8 mouse cellular contexts compared by ENCODE assay signal in genomic region chr7:88544393-88544792, GRCm38 (mm10).
DNase-seq lines count a peak whose midpoint lies in the region; ATAC-seq and TF ChIP-seq lines count a peak whose summit lies in the region.

No protein-coding gene starts in this region.

- 8% methylated on average over 4 of the region's 4 CpGs for WGBS in heart, postnatal 0 days
- 5% methylated on average over 4 of the region's 4 CpGs for WGBS in liver, embryonic 14.5 days (ENCODE audit: insufficient replicate concordance)
- 8% methylated on average over 4 of the region's 4 CpGs for WGBS in neural tube, embryonic 14.5 days

- H3K4me2 ChIP-seq in heart, postnatal 0 days (ENCODE audit: low read depth, low read length) = no peak overlapping the region
- no peak overlapping the region for H3K4me2 ChIP-seq in liver, embryonic 14.5 days (ENCODE audit: low read depth)
- H3K4me2 ChIP-seq in neural tube, embryonic 14.5 days (ENCODE audit: low read depth, low read length) = no peak overlapping the region

- TF ChIP-seq CTCF in Patski (IDR thresholded peaks at IDR 0.05) = peak; percentile 68
- peak; percentile 57 for TF ChIP-seq CTCF in heart, postnatal 0 days (IDR thresholded peaks at IDR 0.05; ENCODE audit: low read depth)
- peak; percentile 40; the same call in 1 of the 2 replicates for TF ChIP-seq CTCF in liver, embryonic 14.5 days (IDR thresholded peaks at IDR 0.05; ENCODE audit: low read depth)

- POLR2A ChIA-PET in Patski (lab: Charles Lee) = no interaction called here

- in situ Hi-C loops in Patski (cut with MboI; ENCODE audit: low pct_unique_long_range_greater_than_20kb) = loop anchor here (10.0 to 25.0 kb wide), 3 partner anchors 200 to 450 kb away; no protein-coding TSS in a partner anchor

- CTCF ChIA-PET in Patski (lab: Charles Lee) = interaction anchor here (0.6 to 1.4 kb wide), 8 partner anchors 8 to 520 kb away, joined by 3 to 5 read pairs (median 3); no protein-coding TSS in a partner anchor

- no peak overlapping the region for H3K9ac ChIP-seq in heart, postnatal 0 days (replicated peaks; ENCODE audit: low read depth, low read length)
- no peak overlapping the region for H3K9ac ChIP-seq in liver, embryonic 14.5 days (replicated peaks)
- H3K9ac ChIP-seq in neural tube, embryonic 14.5 days (replicated peaks; ENCODE audit: low read depth, low read length) = no peak overlapping the region

- peak; percentile 78 for ATAC-seq in Patski
- no peak for ATAC-seq in heart, postnatal 0 days (ENCODE audit: insufficient read depth, low read depth)
- no peak; the same call in 1 of the 2 replicates for ATAC-seq in liver, embryonic 14.5 days (ENCODE audit: insufficient read depth)
- peak; percentile 97 for ATAC-seq in neural tube, embryonic 14.5 days (ENCODE audit: low read depth)

- H3K4me3 ChIP-seq in heart, postnatal 0 days (ENCODE audit: low read depth, low read length) = no peak overlapping the region
- no peak overlapping the region for H3K4me3 ChIP-seq in liver, embryonic 14.5 days (ENCODE audit: insufficient read depth in 1 of 2, low read depth in 2 of 2, low read length in 2 of 2)
- no peak overlapping the region for H3K4me3 ChIP-seq in neural tube, embryonic 14.5 days (ENCODE audit: low read depth, low read length)

- TF ChIP-seq EP300 in heart, postnatal 0 days (IDR thresholded peaks at IDR 0.05; ENCODE audit: low read depth) = no peak
- TF ChIP-seq EP300 in liver, embryonic 14.5 days (IDR thresholded peaks at IDR 0.05; ENCODE audit: low read depth) = no peak

- no peaks in the 10 kb centered on the region for H3K27me3 ChIP-seq in Patski
- H3K27me3 ChIP-seq in heart, postnatal 0 days (ENCODE audit: control insufficient read depth, insufficient read depth, low read length) = no peaks in the 10 kb centered on the region
- H3K27me3 ChIP-seq in liver, embryonic 14.5 days (ENCODE audit: control insufficient read depth, insufficient read depth, low read length) = no peaks in the 10 kb centered on the region
- H3K27me3 ChIP-seq in neural tube, embryonic 14.5 days (ENCODE audit: control insufficient read depth, insufficient read depth, low read length) = no peaks in the 10 kb centered on the region

- H3K27ac ChIP-seq in heart, postnatal 0 days (ENCODE audit: low read depth) = no peak overlapping the region
- H3K27ac ChIP-seq in liver, embryonic 14.5 days = no peak overlapping the region
- no peak overlapping the region for H3K27ac ChIP-seq in neural tube, embryonic 14.5 days (ENCODE audit: low read depth, low read length)

- DNase-seq in B cell, adult 2 months = peak; percentile 65 to 69
- DNase-seq in Patski (ENCODE audit: low read depth, low spot score) = peak; percentile 7
- DNase-seq in embryo, embryonic 10 days (ENCODE audit: low spot score) = peak; percentile 89
- peak; percentile 79 for DNase-seq in heart, postnatal 0 days (ENCODE audit: low spot score)
- peak; percentile 62 to 80 for DNase-seq in kidney, postnatal 25 days
- DNase-seq in liver, embryonic 14.5 days (ENCODE audit: low read depth in 3 of 3, low spot score in 3 of 3) = peak; percentile 3 to 12 (median 12)
- peak; percentile 77 for DNase-seq in thymus, postnatal 4 days

- no peaks in the 10 kb centered on the region for H3K9me3 ChIP-seq in heart, postnatal 0 days (replicated peaks; ENCODE audit: control insufficient read depth, low read length)
- no peaks in the 10 kb centered on the region for H3K9me3 ChIP-seq in liver, embryonic 14.5 days (ENCODE audit: control insufficient read depth, low read length)
- H3K9me3 ChIP-seq in neural tube, embryonic 14.5 days (ENCODE audit: control insufficient read depth, low read length) = no peaks in the 10 kb centered on the region

- no peaks in the 10 kb centered on the region for H3K36me3 ChIP-seq in heart, postnatal 0 days (replicated peaks; ENCODE audit: control insufficient read depth, insufficient read depth, low read length)
- H3K36me3 ChIP-seq in liver, embryonic 14.5 days (replicated peaks; ENCODE audit: control insufficient read depth, insufficient read depth, low read depth) = no peaks in the 10 kb centered on the region
- no peaks in the 10 kb centered on the region for H3K36me3 ChIP-seq in neural tube, embryonic 14.5 days (ENCODE audit: control insufficient read depth, insufficient read depth, low read length)

- no peaks in the 10 kb centered on the region for H3K4me1 ChIP-seq in heart, postnatal 0 days (ENCODE audit: control insufficient read depth, insufficient read depth)
- H3K4me1 ChIP-seq in liver, embryonic 14.5 days (replicated peaks; ENCODE audit: control insufficient read depth in 2 of 2, insufficient read depth in 2 of 2, low read length in 1 of 2) = no peaks in the 10 kb centered on the region
- no peaks in the 10 kb centered on the region for H3K4me1 ChIP-seq in neural tube, embryonic 14.5 days (ENCODE audit: control insufficient read depth, insufficient read depth, low read length)

Comparison
In these comparisons a context has a peak if more than half of its experiments do, and no peak if none do; other contexts are left out.
1. DNase-seq: peak in every context shown above with its lines; median percentile 89 in embryo, embryonic 10 days; 79 in heart, postnatal 0 days; 77 in thymus, postnatal 4 days; 71 in kidney, postnatal 25 days; 67 in B cell, adult 2 months; 12 in liver, embryonic 14.5 days; 7 in Patski.
2. ATAC-seq: peak in Patski (single experiment) and neural tube, embryonic 14.5 days (single experiment); none in heart, postnatal 0 days (single experiment) and liver, embryonic 14.5 days (single experiment).
3. Peak in every context shown above with its lines, with median percentiles within 50 percentile points of each other: CTCF ChIP-seq.